Mouse (Mus musculus) myocyte (in vitro differentiated cells): Measurements from ENCODE around the gene Cgrrf1.

Source experiments
- MAX ChIP-seq: IDR thresholded peaks from one replicate; pipeline ENCODE4 v1.6.1; 2011; ENCODE audit warnings: low read depth, mild to moderate bottlenecking, control low read depth
- MYOG ChIP-seq, 3 experiments: IDR thresholded peaks; one replicate each; pipeline ENCODE4 v1.6.1; 2011; ENCODE audit warnings: control low read depth in 2 of 3, low read depth in 2 of 3, mild to moderate bottlenecking in 2 of 3; ENCODE audit not compliant: insufficient read length in 2 of 3, control insufficient read depth in 1 of 3, insufficient read depth in 1 of 3
- POLR2A ChIP-seq: IDR thresholded peaks from one replicate; pipeline ENCODE4 v1.6.1; 2011; ENCODE audit warnings: low read depth, mild to moderate bottlenecking, control low read depth, moderate library complexity; ENCODE audit not compliant: insufficient read length
- REST ChIP-seq: IDR thresholded peaks from one replicate; pipeline ENCODE4 v1.6.1; 2011; ENCODE audit warnings: mild to moderate bottlenecking, control low read depth, moderate library complexity; ENCODE audit not compliant: insufficient read depth, insufficient read length
- TCF12 ChIP-seq: IDR thresholded peaks from one replicate; pipeline ENCODE4 v1.6.1; 2011; ENCODE audit warnings: mild to moderate bottlenecking, control low read depth; ENCODE audit not compliant: poor library complexity, insufficient read depth, severe bottlenecking
- TCF3 ChIP-seq: IDR thresholded peaks from one replicate; pipeline ENCODE4 v1.6.1; 2011; ENCODE audit warnings: low read depth, control low read depth; ENCODE audit not compliant: insufficient read length

DNA sequence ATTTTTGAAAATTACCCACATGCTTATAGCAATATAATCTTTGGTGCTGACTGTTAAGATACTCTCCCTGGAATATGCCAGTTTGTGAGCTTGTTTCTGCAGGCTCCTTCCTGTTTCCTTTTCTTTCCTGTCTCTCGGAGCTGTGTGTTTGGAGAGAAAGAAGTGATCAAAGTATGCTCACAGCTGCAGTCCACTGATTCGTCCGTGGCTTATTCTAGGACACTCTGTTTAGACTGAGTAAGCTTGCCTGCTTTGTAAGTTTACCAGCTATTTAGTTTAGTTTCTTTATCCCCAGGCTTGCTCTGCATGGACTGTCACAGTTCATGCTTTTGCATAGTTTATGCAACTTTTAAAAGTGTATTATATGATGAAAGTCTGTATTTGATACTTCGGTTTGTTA lies 7.4 kb downstream of the Cgrrf1 start:
- TF ChIP-seq TCF12 = no peak
- TF ChIP-seq MAX = no peak
- TF ChIP-seq REST = no peak
- no peak for TF ChIP-seq POLR2A
- no peak for TF ChIP-seq MYOG (IDR thresholded peaks at IDR 0.05; ENCODE audit: control insufficient read depth in 1 of 3, insufficient read depth in 1 of 3, insufficient read length in 2 of 3, low read depth in 2 of 3)
- TF ChIP-seq TCF3 = no peak
